Mouse (Mus musculus): ENCODE results near the gene Eqtn.

DNA sequence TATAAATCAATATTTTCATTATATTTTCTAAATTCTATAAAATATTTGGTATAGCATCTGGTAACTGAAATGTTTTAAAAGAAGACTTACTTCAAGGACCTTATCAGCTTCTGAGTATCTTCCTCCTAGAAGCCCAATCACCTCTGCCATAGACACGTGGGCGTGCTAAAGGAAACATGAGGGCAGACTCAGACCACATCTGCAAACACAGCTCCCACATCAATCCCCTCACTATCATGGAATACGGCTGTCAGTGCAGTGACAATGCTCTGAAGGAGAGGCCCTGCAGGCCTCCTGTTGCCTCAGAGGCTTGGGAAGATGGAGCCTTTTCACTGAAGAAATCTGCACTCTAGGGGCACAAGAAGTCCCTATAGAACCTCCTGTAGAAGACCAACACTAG, 24.1 kb upstream of the Eqtn start:
- TF ChIP-seq CTCF (IDR thresholded peaks at IDR 0.05; ENCODE audit: borderline replicate concordance, control insufficient read depth, extremely low read depth, insufficient read depth, low read length, poor library complexity) (no peak), POLR2A (IDR thresholded peaks at IDR 0.05; ENCODE audit: control insufficient read depth, extremely low read depth, insufficient read depth, low read length, poor library complexity) (no peak)
